Mouse (Mus musculus): Measurements from ENCODE around the gene Khdc1a. TPM values are rescaled to one million over a fixed set of nuclear protein-coding genes. Genes with fewer than 3 reads are reported as not detected.

Khdc1a gene
- 0.12 and 0.13 TPM in 2 replicates for polyA plus RNA-seq (2012; rRNA removed)

GRCm38 (mm10) chr1:21349341-21349740 is at the start of gene Khdc1a:
Gene Khdc1a, plus strand, starts transcription at chr1:21349641.

GRCm38 (mm10) chr1:21368031-21368430 is 18.6 kb downstream of the Khdc1a start, which contains the start of gene Khdc1c:
Gene Khdc1c, plus strand, starts transcription at chr1:21368331.

GRCm38 (mm10) chr1:21383256-21383655 is 33.8 kb downstream of the Khdc1a start, which contains the start of gene Khdc1b:
Gene Khdc1b, plus strand, starts transcription at chr1:21383556.

Other genes starting within 250 kb of the Khdc1a start
- 2.3 and 3.0 TPM in 2 replicates for gene Tmem14a, start 131.1 kb upstream of the Khdc1a start, polyA plus RNA-seq (2012; rRNA removed)
- 1.8 and 3.9 TPM in 2 replicates for gene Gsta3, start 109.1 kb upstream of the Khdc1a start, polyA plus RNA-seq (2012; rRNA removed)
- not detected in 2 replicates for gene Khdc1c, start 18.7 kb downstream of the Khdc1a start, polyA plus RNA-seq (2012; rRNA removed)
- gene Khdc1b, start 33.9 kb downstream of the Khdc1a start, polyA plus RNA-seq (2012; rRNA removed) = not detected in 2 replicates

All from colon, adult 2 months (tissue).